Mouse (Mus musculus): ENCODE results near the gene Tenm3.

GRCm38 (mm10) chr8:48615088-48615487 lies 228.7 kb downstream of the Tenm3 start:
- TF ChIP-seq CTCF (IDR thresholded peaks at IDR 0.05; ENCODE audit: low read depth): no peak
- no peak for TF ChIP-seq EP300 (IDR thresholded peaks at IDR 0.05; ENCODE audit: low read depth)

Measured in liver, postnatal 0 days (tissue).